Mouse (Mus musculus) CH12.LX (cell line): ENCODE measurements around the gene Apba3. TPM values are rescaled to one million over a fixed set of nuclear protein-coding genes. Genes with fewer than 3 reads are reported as not detected.

Experiments used
- DNase-seq: peaks from one replicate; pipeline ENCODE4 v3.0.0-alpha.2; 2013; ENCODE audit errors: extremely low read depth
- H3K27ac ChIP-seq: 2 replicates; pipeline ENCODE4 v1.5.1; 2012; ENCODE audit warnings: low read depth, mild to moderate bottlenecking, control low read depth, moderate library complexity; ENCODE audit not compliant: insufficient read depth
- H3K27me3 ChIP-seq: replicated peaks from 2 replicates; pipeline ENCODE3; 2012; ENCODE audit warnings: inconsistent platforms
- H3K36me3 ChIP-seq, 2 experiments: replicated peaks in 1 of 2; 2 replicates each; pipeline versions ENCODE3 to v1.6.1; 2012; ENCODE audit warnings: inconsistent platforms in 1 of 2, low read length in 1 of 2, mild to moderate bottlenecking in 1 of 2, mixed read lengths in 1 of 2, moderate library complexity in 1 of 2; ENCODE audit not compliant: control insufficient read depth in 1 of 2, insufficient read depth in 1 of 2
- H3K4me1 ChIP-seq, 2 experiments: 2 replicates each; pipeline ENCODE4 v1.6.1; 2012; ENCODE audit warnings: inconsistent platforms in 1 of 2, moderate library complexity in 1 of 2; ENCODE audit not compliant: insufficient read depth in 2 of 2, control insufficient read depth in 1 of 2
- H3K4me2 ChIP-seq: 2 replicates; pipeline ENCODE4 v1.6.1; 2012; ENCODE audit warnings: low read depth, mild to moderate bottlenecking, control low read depth; ENCODE audit not compliant: poor library complexity, insufficient read depth, severe bottlenecking
- H3K4me3 ChIP-seq, 3 experiments: fragments of 150-350 bp in 1 of 3; sonication (generic) in 1 of 3; replicated peaks in 1 of 3; 2 replicates each; pipeline versions ENCODE3 to v1.5.1; 2011 to 2012; ENCODE audit warnings: low read depth in 2 of 3, low read length in 2 of 3, mild to moderate bottlenecking in 2 of 3, moderate library complexity in 2 of 3, control low read depth in 1 of 3, improper control_type of control experiment in 1 of 3, inconsistent platforms in 1 of 3, mixed read lengths in 1 of 3; ENCODE audit not compliant: poor library complexity in 1 of 3
- H3K79me2 ChIP-seq: replicated peaks from 2 replicates; pipeline ENCODE4 v1.6.1; 2012; ENCODE audit warnings: mild to moderate bottlenecking, moderate library complexity; ENCODE audit not compliant: control insufficient read depth, poor library complexity, insufficient read depth, severe bottlenecking; ENCODE audit errors: extremely low read depth
- H3K9ac ChIP-seq: 2 replicates; pipeline ENCODE4 v1.6.1; 2012; ENCODE audit warnings: low read depth, mild to moderate bottlenecking, control low read depth, moderate library complexity; ENCODE audit not compliant: insufficient read depth
- H3K9me3 ChIP-seq: replicated peaks from 2 replicates; pipeline ENCODE3; 2012; ENCODE audit warnings: low read length, inconsistent platforms, mixed read lengths
- BHLHE40 ChIP-seq: IDR thresholded peaks from 2 replicates; pipeline ENCODE4 v1.6.1; 2011; ENCODE audit warnings: mild to moderate bottlenecking, low read depth, low read length, improper control_type of control experiment
- CHD1 ChIP-seq: IDR thresholded peaks from 2 replicates; pipeline ENCODE4 v1.6.1; 2012; ENCODE audit warnings: low read depth, low read length, improper control_type of control experiment, inconsistent platforms
- CHD2 ChIP-seq: IDR thresholded peaks from 2 replicates; pipeline ENCODE4 v1.6.1; 2011; ENCODE audit warnings: low read length, improper control_type of control experiment
- CTCF ChIP-seq, 2 experiments: IDR thresholded peaks in 1 of 2; conservative IDR thresholded peaks in 1 of 2; 2 replicates each; pipeline ENCODE4 v1.5.1; 2011 to 2012; ENCODE audit warnings: low read depth in 2 of 2, low read length in 2 of 2, improper control_type of control experiment in 1 of 2, inconsistent platforms in 1 of 2, mild to moderate bottlenecking in 1 of 2, moderate library complexity in 1 of 2
- E2F4 ChIP-seq: IDR thresholded peaks from 2 replicates; pipeline ENCODE4 v1.6.1; 2011; ENCODE audit warnings: low read depth, low read length, improper control_type of control experiment; ENCODE audit not compliant: insufficient replicate concordance
- ELF1 ChIP-seq: IDR thresholded peaks from 2 replicates; pipeline ENCODE4 v1.6.1; 2014; ENCODE audit warnings: low read depth, mild to moderate bottlenecking, inconsistent platforms, low read length, improper control_type of control experiment
- EP300 ChIP-seq: IDR thresholded peaks from 2 replicates; pipeline ENCODE4 v1.6.1; 2011; ENCODE audit warnings: low read length, improper control_type of control experiment
- ETS1 ChIP-seq: conservative IDR thresholded peaks from 2 replicates; pipeline ENCODE4 v1.6.1; 2012; ENCODE audit warnings: low read depth, mild to moderate bottlenecking, inconsistent platforms, low read length, improper control_type of control experiment, moderate library complexity
- GABPA ChIP-seq: IDR thresholded peaks from 2 replicates; pipeline ENCODE4 v1.6.1; 2012; ENCODE audit warnings: low read depth, low read length, improper control_type of control experiment, inconsistent platforms; ENCODE audit not compliant: insufficient replicate concordance
- HCFC1 ChIP-seq: IDR thresholded peaks from 2 replicates; pipeline ENCODE4 v1.6.1; 2012; ENCODE audit warnings: low read depth, mild to moderate bottlenecking, inconsistent platforms, low read length, improper control_type of control experiment
- IRF4 ChIP-seq: IDR thresholded peaks from 2 replicates; pipeline ENCODE4 v1.6.1; 2014; ENCODE audit warnings: low read depth, mild to moderate bottlenecking, inconsistent platforms, low read length, improper control_type of control experiment
- JUN ChIP-seq: IDR thresholded peaks from 2 replicates; pipeline ENCODE4 v1.6.1; 2011; ENCODE audit warnings: low read depth, mild to moderate bottlenecking, low read length, improper control_type of control experiment, moderate library complexity; ENCODE audit not compliant: insufficient read depth
- JUND ChIP-seq: conservative IDR thresholded peaks from 2 replicates; pipeline ENCODE4 v1.6.1; 2011; ENCODE audit warnings: low read depth, low read length, improper control_type of control experiment
- KAT2A ChIP-seq: IDR thresholded peaks from 2 replicates; pipeline ENCODE4 v1.6.1; 2012; ENCODE audit warnings: low read length, improper control_type of control experiment, inconsistent platforms; ENCODE audit not compliant: insufficient replicate concordance
- MAFK ChIP-seq: IDR thresholded peaks from 2 replicates; pipeline ENCODE4 v1.6.1; 2011; ENCODE audit warnings: low read length, improper control_type of control experiment; ENCODE audit not compliant: insufficient replicate concordance
- MAX ChIP-seq: IDR thresholded peaks from 2 replicates; pipeline ENCODE4 v1.6.1; 2011; ENCODE audit warnings: low read length, improper control_type of control experiment
- MAZ ChIP-seq: IDR thresholded peaks from 2 replicates; pipeline ENCODE4 v1.6.1; 2012; ENCODE audit warnings: low read depth, mild to moderate bottlenecking, inconsistent platforms, low read length, improper control_type of control experiment, moderate library complexity
- MEF2A ChIP-seq: IDR thresholded peaks from 2 replicates; pipeline ENCODE4 v1.6.1; 2014; ENCODE audit warnings: low read depth, mild to moderate bottlenecking, inconsistent platforms, low read length, improper control_type of control experiment, borderline replicate concordance
- MXI1 ChIP-seq: IDR thresholded peaks from 2 replicates; pipeline ENCODE4 v1.6.1; 2011; ENCODE audit warnings: mild to moderate bottlenecking, low read depth, low read length, improper control_type of control experiment
- MYC ChIP-seq: IDR thresholded peaks from 2 replicates; pipeline ENCODE4 v1.6.1; 2011; ENCODE audit warnings: low read depth, mild to moderate bottlenecking, improper control_type of control experiment, low read length
- NELFE ChIP-seq: IDR thresholded peaks from 2 replicates; pipeline ENCODE4 v1.6.1; 2011; ENCODE audit warnings: low read depth, low read length, improper control_type of control experiment
- NRF1 ChIP-seq: IDR thresholded peaks from 2 replicates; pipeline ENCODE4 v1.6.1; 2014; ENCODE audit warnings: low read depth, mild to moderate bottlenecking, inconsistent platforms, low read length, improper control_type of control experiment, moderate library complexity
- PAX5 ChIP-seq: IDR thresholded peaks from 2 replicates; pipeline ENCODE4 v1.6.1; 2012; ENCODE audit warnings: low read length, inconsistent platforms, mixed read lengths
- POLR2A ChIP-seq: IDR thresholded peaks from 2 replicates; pipeline ENCODE4 v1.6.1; 2011; ENCODE audit warnings: low read depth, mild to moderate bottlenecking, improper control_type of control experiment, low read length
- POLR2AphosphoS2 ChIP-seq: IDR thresholded peaks from 2 replicates; pipeline ENCODE4 v1.6.1; 2011; ENCODE audit warnings: low read depth, low read length, improper control_type of control experiment
- RAD21 ChIP-seq: IDR thresholded peaks from 2 replicates; pipeline ENCODE4 v1.6.1; 2011; ENCODE audit warnings: low read depth, mild to moderate bottlenecking, low read length, improper control_type of control experiment, moderate library complexity
- RCOR1 ChIP-seq: conservative IDR thresholded peaks from 2 replicates; pipeline ENCODE4 v1.6.1; 2012; ENCODE audit warnings: low read depth, mild to moderate bottlenecking, inconsistent platforms, low read length, improper control_type of control experiment
- SIN3A ChIP-seq: IDR thresholded peaks from 2 replicates; pipeline ENCODE4 v1.6.1; 2012; ENCODE audit warnings: low read length, improper control_type of control experiment, inconsistent platforms
- SMC3 ChIP-seq: IDR thresholded peaks from 2 replicates; pipeline ENCODE4 v1.6.1; 2011; ENCODE audit warnings: low read depth, low read length, improper control_type of control experiment
- TBP ChIP-seq: conservative IDR thresholded peaks from 2 replicates; pipeline ENCODE4 v1.6.1; 2011; ENCODE audit warnings: low read depth, low read length, improper control_type of control experiment
- TCF12 ChIP-seq: IDR thresholded peaks from 2 replicates; pipeline ENCODE4 v1.6.1; 2014; ENCODE audit warnings: low read depth, mild to moderate bottlenecking, inconsistent platforms, low read length, improper control_type of control experiment
- UBTF ChIP-seq: IDR thresholded peaks from 2 replicates; pipeline ENCODE4 v1.6.1; 2012; ENCODE audit warnings: low read depth, mild to moderate bottlenecking, inconsistent platforms, low read length, improper control_type of control experiment, moderate library complexity
- USF1 ChIP-seq: IDR thresholded peaks from 2 replicates; pipeline ENCODE4 v1.6.1; 2014; ENCODE audit warnings: low read depth, mild to moderate bottlenecking, inconsistent platforms, low read length, improper control_type of control experiment
- USF2 ChIP-seq: conservative IDR thresholded peaks from 2 replicates; pipeline ENCODE4 v1.6.1; 2011; ENCODE audit warnings: low read depth, low read length, improper control_type of control experiment
- ZC3H11A ChIP-seq: IDR thresholded peaks from 2 replicates; pipeline ENCODE4 v1.6.1; 2012; ENCODE audit warnings: low read depth, mild to moderate bottlenecking, inconsistent platforms, low read length, improper control_type of control experiment
- ZKSCAN1 ChIP-seq: IDR thresholded peaks from 2 replicates; pipeline ENCODE4 v1.6.1; 2012; ENCODE audit warnings: low read depth, inconsistent platforms, low read length, improper control_type of control experiment, borderline replicate concordance
- ZMIZ1 ChIP-seq: IDR thresholded peaks from 2 replicates; pipeline ENCODE4 v1.6.1; 2012; ENCODE audit warnings: low read depth, mild to moderate bottlenecking, inconsistent platforms, low read length, improper control_type of control experiment
- ZNF384 ChIP-seq: IDR thresholded peaks from 2 replicates; pipeline ENCODE4 v1.6.1; 2012; ENCODE audit warnings: low read depth, low read length, improper control_type of control experiment, inconsistent platforms
- dilution Hi-C: fragments of 300-500 bp; cut with MboI; formaldehyde crosslinking; loops from 2 replicates; pipeline ENCODE4 v1.14.3; 2020; ENCODE audit warnings: low sequenced_read_pairs; ENCODE audit not compliant: extremely low pct_unique_long_range_greater_than_20kb, extremely low pct_ligation_motif_present
- in situ Hi-C: fragments of 300-500 bp; cut with MboI; formaldehyde crosslinking; loops from 3 replicates; pipeline ENCODE4 v1.14.3; 2019; ENCODE audit warnings: low sequenced_read_pairs, low pct_ligation_motif_present, low pct_unique_long_range_greater_than_20kb, mixed read lengths
- polyA plus RNA-seq: library from polyadenylated mRNA; unstranded; fragments of >175 nt; gene quantifications from 2 replicates; pipeline ENCODE4 v1.2.1, GENCODE M21; 2012; ENCODE audit warnings: low read depth; ENCODE audit not compliant: insufficient read length
- total RNA-seq, 2 experiments: library from RNA; depleted of rRNA; stranded (reverse); fragments of 300-350 nt in 1 of 2; fragments of >200 nt in 1 of 2; gene quantifications; 2 replicates each; pipeline ENCODE4 v1.2.3; 2012 to 2014

The Apba3 gene
- total and polyA plus RNA-seq, 3 experiments: 40.2 to 149 (median 47.4) TPM

DNA sequence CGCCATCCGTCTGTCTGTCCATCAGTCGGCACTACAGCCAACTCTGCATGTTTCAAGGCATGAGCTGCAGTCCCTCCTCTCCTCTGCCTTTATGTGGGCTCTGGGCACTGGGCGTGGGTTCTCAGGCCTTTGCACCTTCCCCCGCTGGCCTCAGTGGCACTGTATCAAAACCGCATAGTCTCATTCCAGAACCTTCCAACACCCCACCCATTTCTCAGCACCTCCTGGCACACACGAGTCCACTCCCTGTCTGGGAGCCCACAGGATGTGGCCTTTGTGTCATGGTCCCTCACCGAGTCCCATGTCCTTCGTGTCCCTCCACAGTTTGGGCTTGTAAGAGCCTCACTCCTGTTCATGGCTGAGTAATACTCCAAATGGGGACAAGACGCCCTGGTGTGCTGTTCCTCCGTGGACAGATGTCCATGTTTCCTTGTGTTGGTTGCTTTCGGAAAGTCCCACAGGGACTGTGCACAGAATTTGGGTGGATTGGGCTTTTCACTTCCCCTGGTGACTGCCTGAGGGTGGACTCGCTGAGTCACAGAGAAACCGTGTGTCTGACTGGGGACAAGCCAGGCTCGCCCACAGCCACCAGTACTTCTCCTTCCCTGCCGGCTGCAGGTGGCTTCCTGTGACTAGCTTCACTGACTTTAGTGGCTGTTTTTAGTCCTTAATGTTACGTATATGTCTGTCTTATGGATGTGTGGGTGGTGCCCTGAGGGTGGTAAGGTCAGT, 31.8 kb downstream of the Apba3 start:
- Histone ChIP-seq H3K27me3 (no peaks in the 10 kb centered on the region), H3K9me3 (no peaks in the 10 kb centered on the region), H3K4me2 (peak overlapping the region; percentile 77; the same call in 1 of the 2 replicates), H3K4me3 (peak overlapping the region in 1 of 3 experiments; percentile 33), H3K4me1 (peaks cover 75 to 99% of the 10 kb centered on the region in 2 experiments), H3K27ac (peak overlapping the region; percentile 87), H3K9ac (no peak overlapping the region), H3K36me3 (peaks cover 0 to 32% of the 10 kb centered on the region in 2 experiments), H3K79me2 (peaks cover 75% of the 10 kb centered on the region)
- TF ChIP-seq MAX (no peak; the same call in 1 of the 2 replicates), RAD21 (no peak), USF1 (no peak), MYC (peak; percentile 86; the same call in 1 of the 2 replicates), ZKSCAN1 (no peak), BHLHE40 (peak; percentile 78), POLR2AphosphoS2 (no peak), UBTF (no peak), ZC3H11A (no peak), USF2 (no peak), ZMIZ1 (no peak), NRF1 (no peak), SIN3A (peak; percentile 80), HCFC1 (no peak), MAFK (peak; percentile 67; the same call in 1 of the 2 replicates), ELF1 (peak; percentile 20; the same call in 1 of the 2 replicates), NELFE (no peak), MEF2A (peak; percentile 89; the same call in 1 of the 2 replicates), ZNF384 (no peak), JUN (no peak; the same call in 1 of the 2 replicates), RCOR1 (peak; percentile 70; the same call in 1 of the 2 replicates), JUND (peak; percentile 69), CHD1 (no peak), MAZ (0 out of 2 replicates have a peak, but pooled peaks have one; percentile 30), MXI1 (0 out of 2 replicates have a peak, but pooled peaks have one; percentile 47), IRF4 (peak; percentile 96), PAX5 (no peak), E2F4 (no peak), CHD2 (peak; percentile 82), KAT2A (no peak), TCF12 (peak; percentile 97), ETS1 (peak; percentile 85), CTCF (conservative IDR thresholded peaks at IDR 0.05 in 1 of 2, IDR thresholded peaks at IDR 0.05 in 1 of 2; ENCODE audit: low read depth in 2 of 2, low read length in 2 of 2) (no peak; a peak in 1 of 4 replicates), SMC3 (0 out of 2 replicates have a peak, but pooled peaks have one; percentile 1), GABPA (no peak), POLR2A (peak; percentile 28; the same call in 1 of the 2 replicates), TBP (no peak), EP300 (peak; percentile 98)
- DNase-seq: peak; percentile 86
- in situ Hi-C loops: no loop called here
- dilution Hi-C loops: no loop called here
